Mouse (Mus musculus) B cell, adult (primary cell): ENCODE data around the gene Gc. TPM values are rescaled to one million over a fixed set of nuclear protein-coding genes. Genes with fewer than 3 reads are reported as not detected.

ENCODE experiments used
- total RNA-seq: library from RNA; stranded (reverse); gene quantifications from 4 replicates; pipeline ENCODE4 v1.2.4, GENCODE M21; 2023; ENCODE audit not compliant: inconsistent age

Gene Gc
- not detected in 4 replicates for total RNA-seq

DNA sequence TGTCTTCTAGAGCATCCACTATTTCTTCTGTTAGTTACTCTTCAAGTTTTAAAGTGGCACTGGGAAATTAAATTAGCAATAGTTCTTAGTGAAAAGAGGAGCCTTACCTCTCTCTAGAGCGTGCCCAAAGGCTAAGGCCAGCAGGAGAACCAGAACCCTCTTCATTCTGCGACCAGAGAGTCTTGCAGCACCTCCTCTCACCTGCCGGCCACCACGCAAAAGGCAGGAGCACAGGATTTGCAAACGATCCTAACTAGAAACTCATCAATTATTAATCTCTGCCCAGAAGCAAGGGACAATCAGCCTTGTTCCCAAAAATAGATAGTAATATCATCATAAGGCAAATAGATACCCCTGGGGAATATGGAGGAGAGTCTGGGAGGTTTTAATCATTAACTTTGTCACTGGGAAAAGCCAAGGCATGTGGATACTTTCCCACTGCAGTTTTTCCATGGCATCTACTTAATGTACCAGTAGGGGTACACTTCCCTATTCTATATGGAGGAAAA lies at the start of gene Gc:
Gene Gc, minus strand, starts transcription at position 345 of the 509 bp plus-strand sequence.

Other genes starting within 250 kb of the Gc start
- gene Npffr2, start 69.5 kb upstream of the Gc start, total RNA-seq = not detected in 4 replicates